Mouse (Mus musculus): Measurements from ENCODE around the gene Speg.

Gene Speg

DNA sequence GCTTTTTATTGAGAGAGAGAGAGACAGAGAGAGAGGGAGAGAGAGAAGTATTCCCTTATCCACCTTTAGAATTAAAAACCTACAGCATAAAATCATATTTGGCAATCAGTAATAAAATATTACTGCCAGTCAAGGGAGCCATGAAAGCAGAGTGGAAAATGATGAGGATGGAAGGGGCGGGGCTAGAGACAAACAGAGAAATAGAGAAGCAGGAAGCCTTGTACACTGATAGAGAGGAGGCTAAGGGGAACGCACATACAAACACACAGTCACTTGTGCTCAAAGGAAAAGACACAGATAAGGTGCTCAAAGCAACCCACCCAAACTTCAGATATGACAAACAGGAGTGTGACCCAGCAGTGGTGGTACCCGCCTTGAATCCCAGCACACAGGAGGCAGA lies 11.2 kb upstream of the Speg start:
- no peak for DNase-seq (ENCODE audit: inconsistent age in 2 of 2, low spot score in 1 of 2)

DNA sequence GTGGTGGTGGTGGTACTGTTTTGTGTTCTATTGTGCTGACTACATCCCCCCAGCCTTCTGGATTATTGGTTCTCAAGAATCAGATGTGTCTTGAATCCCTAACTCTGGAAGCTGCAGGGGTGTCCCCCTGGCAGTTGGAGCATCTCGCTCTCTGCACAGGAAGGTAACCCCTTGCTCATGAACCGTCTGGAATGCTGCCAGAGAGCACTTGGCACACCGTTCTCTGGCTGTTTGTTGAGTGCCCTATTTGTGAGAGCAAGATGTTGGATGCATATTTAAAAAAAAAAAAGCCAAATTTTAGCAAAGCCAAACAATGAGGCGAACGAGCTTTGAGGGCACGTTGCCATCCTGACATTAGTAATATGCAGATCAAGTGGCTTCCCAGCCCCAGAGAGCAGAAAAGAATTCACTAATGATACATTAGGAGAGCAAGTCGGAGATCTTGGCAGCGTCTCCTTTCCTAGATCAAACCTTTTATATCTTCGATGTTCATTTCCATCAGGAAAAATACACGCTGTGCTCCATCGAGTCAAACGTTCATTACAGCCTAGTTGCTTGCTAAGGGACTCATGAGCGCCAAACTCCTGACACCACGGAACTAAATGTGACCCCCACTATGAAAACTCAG lies 9.5 kb upstream of the Speg start:
- DNase-seq (ENCODE audit: inconsistent age in 2 of 2, low spot score in 1 of 2), result no peak

DNA sequence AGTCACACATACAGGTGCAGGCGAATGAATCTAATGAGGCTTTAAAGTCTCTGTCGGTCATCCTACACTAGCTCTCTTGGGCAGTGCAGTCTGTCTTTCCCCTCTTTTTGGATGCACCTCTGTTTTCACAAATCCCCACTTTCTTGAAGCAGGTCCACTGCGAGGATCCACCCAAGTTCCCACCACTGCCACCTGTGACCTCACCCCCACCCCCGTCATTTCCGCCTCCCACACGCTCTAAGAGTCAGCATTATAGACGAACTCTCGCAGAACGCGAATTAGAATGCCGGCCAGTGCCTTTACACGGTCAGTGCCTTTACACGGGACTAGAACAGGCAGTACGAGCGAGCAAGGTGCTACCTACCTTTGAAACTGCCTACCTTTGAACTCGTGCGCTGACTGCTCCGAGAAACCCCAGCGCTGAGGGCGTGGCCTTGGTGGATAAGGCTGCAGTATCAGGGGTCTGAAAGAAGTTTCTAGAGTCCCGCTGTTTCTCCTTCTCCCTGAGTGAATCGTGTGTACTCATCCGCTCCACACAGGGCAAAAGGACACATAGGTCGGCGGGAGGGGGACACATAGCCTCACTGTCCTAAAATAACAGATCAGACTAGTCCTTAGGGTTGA lies 5.6 kb upstream of the Speg start:
- no peak for DNase-seq (ENCODE audit: inconsistent age in 2 of 2, low spot score in 1 of 2)

DNA sequence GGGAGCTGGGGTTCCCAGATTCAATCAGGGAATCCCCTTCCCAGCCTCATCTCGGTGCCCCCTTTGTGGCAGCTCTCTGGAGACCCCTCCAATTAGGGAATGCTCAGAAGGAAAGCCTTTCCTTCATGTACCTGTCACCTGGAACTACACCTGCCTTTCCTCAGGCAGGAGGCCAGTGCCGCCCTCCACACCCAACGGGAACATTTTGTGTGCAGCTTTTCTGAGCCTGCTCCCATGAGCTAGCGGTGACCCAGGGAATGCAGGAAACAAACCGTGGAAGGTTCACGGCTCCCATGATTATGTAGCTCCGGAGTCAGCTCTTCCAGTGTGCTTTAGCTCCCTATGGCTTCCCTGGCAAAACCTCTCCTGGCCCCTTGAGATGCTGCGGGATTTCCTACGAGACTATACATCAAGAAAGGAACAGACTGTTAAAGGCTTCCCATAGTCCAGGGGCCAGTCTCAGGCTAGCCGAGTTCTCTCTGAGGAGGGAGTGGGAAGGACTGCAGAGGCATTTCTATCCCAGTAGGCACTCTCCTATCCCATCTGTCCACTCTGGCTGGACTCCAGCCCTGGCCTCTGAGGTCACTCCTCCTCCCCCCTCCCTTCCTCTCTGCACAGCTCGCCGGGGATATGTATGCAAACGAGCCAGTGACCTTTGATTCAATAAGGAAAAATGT lies 5.0 kb upstream of the Speg start:
- DNase-seq (ENCODE audit: inconsistent age in 2 of 2, low spot score in 1 of 2), result peak; percentile 68 to 87

DNA sequence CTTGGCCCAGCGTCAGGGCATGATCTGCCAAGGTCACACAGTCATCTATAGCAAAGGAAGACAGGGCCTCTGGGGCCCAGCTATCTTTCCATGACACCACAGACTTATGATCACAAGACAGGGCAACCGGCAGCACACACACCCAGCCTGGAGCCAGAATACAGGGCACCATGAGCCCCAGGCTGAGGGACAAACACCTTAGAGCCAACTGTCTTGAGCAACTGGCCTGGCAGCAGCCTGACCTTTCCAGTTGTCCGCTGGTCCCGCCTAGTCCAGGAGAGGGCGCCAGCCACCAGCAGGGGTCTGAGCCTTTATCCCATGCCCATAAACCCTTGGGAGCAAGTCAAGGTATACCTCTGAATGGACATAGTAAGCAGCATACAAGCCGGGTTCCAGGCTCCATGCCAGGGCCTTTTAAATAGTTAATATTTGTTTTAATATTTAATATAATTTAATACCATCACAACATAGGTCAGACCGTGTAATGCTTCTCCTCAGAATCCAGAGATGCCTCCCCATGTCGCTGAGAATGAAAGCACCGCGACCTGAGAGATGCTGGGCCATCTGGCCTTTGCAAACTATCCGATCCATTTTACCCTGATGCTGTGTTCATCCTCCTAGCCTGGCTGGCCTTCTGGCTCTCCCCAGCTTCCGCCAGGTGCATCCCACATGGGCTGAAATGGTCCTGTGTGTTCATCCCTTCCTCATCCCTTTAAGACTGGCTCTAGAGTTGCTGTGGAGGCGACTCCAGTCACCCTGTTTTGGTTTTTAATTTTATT lies 3.6 kb upstream of the Speg start:
- DNase-seq (ENCODE audit: inconsistent age in 2 of 2, low spot score in 1 of 2), result peak; percentile 58 to 88

DNA sequence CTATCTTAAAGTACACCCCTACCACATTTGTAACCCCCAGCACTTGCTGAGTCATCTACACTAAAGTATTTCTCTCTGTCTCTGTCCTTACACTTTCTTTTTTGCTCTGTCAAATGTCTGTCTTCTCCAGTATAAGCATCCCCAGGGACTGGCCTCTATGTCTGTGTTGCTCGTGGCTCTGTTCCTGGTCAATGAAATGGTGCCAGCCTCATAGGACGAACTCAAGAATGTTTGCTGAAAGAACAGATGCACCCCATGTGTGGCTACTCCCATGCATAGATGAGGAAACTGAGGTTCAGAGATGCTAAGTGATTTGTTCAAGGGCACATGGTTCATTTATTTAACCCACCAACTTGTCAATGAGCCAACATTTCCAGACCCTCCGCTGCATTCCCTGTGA lies 2.6 kb upstream of the Speg start:
- no peak for DNase-seq (ENCODE audit: inconsistent age in 2 of 2, low spot score in 1 of 2)

DNA sequence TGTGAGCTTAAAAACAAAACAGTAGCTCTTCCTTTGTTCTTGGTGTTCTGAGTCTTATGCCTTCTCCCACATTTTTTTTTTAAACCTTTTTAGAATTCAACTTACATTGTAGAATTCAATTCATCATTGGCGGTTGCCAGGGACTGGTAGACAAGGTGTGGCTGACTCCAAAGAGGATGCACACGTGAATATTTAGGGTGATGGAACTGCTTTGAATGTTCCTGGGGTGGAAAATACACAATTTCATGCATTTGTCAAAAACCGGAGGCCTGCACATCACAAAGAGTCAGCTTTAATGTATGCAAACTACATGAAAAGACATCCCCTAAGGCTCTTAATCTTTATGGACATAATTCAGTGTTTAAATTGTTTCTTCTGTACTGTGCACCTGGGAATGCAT lies 1.8 kb upstream of the Speg start:
- no peak for DNase-seq (ENCODE audit: inconsistent age in 2 of 2, low spot score in 1 of 2)

DNA sequence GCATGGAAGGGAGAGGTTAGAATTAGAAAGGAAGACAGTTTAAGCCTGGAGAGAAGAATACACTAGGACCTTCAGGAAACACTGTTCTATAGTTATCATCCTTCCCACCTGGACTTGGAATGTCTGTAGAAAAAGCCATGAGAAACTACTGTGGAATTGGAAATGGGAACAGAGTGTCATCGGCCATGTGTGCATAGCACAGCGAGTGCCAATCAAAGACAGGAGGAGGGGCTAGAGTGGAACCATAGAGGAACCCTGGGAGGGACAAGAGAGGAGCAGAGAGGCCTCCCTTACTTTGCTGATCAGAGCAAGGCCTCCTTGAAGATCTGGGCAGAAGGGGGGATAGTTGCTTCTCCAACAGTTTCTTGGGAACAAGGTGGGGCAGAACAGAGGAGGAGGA lies 4.1 kb downstream of the Speg start:
- no peak for DNase-seq (ENCODE audit: inconsistent age in 2 of 2, low spot score in 1 of 2)

DNA sequence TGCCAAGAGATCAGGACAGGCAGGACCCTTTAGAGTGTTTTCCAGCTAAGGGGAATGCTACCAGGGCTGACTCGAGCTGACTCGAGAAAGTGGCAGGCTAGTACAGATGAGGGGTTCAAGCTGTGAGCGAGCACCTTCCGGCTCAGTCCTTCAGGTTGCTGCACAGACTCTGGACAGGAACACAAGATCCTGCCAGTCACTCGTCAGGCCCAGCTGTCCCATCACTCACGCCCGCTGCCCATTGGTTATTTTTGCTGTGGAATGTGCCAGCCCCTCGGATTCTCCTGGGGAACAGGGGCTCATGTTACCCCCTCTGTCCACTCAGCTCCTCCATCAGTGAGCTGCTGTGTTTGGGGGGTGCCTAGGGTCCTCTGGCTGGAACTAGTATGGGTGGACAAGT lies 4.8 kb downstream of the Speg start:
- DNase-seq (ENCODE audit: inconsistent age in 2 of 2, low spot score in 1 of 2), result no peak

DNA sequence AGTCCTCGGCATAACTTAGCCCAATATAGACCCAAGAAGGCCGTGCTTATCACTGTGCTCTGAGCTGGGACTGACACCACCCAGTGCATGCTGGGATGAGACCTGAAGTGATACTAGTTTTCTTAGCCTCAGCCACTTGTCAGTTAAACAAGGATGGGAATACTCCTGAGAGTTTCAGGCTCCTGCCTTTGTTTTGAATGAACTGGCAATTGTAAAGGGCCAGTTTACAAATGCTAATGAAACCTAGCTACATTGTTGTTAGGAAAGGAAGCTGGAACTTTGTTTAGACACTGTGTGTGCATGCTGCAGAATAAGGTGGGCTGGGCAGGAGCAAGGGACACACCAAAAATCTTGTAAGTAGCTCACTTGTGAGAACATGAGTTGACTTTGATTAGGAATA lies 5.9 kb downstream of the Speg start:
- DNase-seq (ENCODE audit: inconsistent age in 2 of 2, low spot score in 1 of 2), result no peak

DNA sequence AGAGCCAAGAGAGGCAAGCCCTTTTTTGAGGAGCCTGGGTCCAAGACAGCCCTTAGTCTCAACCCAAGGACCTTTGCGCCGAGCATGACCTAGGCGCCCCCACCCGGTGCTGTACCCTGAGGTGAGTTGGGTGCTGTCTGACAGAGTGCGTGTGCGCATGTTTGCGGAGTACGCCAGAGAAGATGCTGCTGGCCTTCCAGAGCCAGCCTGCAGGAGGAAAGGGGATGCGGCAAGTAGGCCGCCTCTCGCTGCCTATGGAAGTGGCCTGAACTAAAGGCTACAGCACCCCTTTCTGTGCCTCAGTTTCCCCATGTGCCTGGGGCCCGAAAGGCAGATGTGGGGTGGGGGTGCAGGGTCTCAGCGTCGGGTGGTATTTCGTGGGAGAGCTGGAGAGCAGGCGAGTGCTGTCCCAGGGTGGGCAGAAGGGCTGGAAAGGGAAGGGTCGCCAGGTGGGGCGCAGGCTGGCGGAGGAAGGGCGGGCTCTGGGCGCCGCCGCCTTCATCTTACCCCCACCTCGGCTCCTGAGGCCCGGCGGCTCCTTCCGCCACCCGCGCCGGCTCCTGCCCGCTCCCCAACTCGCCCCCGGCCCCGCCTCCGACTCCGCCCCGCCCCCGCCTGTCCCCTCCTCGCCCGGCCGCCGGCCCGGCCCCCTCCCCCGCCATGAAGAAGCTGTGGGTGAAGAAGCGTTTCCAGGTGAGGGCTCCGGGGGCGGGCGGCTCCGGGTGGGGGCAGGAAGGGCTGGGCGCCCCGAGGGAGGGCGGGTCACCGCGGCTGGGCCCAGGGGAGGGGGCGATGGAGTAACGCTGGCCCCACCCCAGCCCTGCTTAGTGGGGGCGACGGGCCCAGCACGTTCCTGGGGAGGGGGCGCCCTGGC lies 6.6 kb downstream of the Speg start:
- DNase-seq (ENCODE audit: inconsistent age in 2 of 2, low spot score in 1 of 2), result peak; percentile 41 to 67

DNA sequence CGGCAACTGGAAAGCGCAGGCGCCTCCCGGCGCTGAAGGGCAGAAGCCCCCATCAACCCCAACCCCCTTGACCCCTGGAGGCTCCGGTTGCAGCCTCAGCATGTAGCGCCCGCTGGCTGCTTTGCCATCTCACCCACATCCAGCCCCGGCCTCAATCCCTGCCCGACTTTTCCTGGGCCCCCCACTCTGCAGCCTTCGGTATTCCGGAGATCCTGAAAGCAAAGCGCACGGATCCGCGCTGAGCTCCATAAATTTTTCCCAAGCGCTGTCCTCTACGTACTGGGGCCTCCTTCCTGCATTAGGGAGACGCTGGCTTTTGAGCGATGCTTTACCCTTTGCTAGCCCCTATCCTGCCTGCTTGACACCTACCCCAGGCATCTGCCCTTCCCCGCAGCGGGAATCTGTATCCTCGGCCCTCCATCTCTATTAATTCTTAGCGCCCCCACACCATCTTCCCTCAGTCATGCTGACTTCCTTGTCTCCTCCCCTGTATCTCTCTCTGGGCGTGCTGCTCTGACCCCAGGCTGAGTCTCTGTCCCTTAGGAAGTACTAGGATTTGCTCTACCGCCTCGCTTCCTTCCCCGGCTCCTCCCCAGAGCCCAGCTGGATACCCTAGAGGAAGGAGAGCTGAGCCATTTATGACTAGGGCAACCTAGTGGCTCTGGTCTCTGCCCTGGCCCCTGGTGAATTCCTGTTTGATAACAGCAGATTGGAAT lies 7.4 kb downstream of the Speg start:
- DNase-seq (ENCODE audit: inconsistent age in 2 of 2, low spot score in 1 of 2), result peak in 1 of 2 experiments; percentile 61

DNA sequence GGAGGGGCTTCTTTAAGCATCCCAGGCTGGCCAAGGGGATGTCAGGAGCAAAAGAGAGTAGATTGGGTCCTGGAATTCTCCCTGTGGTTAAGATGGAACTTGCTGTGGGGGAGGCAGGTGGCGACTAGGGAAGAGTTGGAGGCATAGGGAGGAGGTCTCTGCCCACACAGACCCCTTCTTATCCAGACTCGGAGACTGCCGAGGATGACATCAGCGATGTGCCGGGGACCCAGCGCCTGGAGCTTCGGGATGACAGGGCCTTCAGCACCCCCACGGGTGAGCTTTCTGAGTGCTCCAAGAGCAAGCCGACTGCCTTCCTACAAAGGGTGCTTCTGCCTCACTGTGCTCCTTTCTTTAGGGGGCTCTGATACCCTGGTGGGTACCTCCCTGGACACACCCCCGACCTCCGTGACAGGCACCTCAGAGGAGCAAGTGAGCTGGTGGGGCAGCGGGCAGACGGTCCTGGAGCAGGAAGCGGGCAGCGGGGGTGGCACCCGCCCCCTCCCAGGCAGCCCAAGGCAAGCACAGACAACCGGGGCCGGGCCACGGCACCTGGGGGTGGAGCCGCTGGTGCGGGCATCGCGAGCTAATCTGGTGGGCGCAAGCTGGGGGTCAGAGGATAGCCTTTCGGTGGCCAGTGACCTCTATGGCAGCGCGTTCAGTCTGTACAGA lies 9.5 kb downstream of the Speg start:
- DNase-seq (ENCODE audit: inconsistent age in 2 of 2, low spot score in 1 of 2), result no peak

DNA sequence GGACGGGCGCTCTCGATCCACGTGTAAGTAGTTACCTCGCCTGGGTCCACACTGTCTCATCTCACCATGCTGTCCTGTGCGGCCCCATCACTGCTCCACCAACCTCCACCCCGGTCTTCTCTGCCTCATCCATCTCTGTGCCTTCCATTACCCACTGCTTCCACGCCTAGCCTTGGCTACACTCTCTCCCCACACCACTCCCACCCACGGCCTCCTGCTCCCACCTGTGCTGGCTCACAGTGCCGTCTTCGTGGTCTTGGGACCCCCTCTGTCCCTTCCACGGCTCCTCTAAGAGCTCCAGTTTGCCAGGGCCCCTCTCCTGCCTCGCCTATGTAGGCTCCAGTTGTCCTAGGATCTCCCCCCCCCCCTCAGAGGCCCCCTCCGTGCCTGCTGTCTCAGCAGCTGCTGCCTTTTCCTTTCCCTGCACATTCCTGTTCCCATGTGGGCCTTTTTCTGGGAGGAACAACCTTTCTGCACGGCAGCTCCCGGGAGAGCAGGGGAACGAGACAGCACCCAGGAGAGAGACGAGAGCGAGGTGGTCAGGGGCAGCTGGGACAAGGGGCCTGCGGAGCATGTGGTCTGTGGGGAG lies 10.1 kb downstream of the Speg start:
- no peak for DNase-seq (ENCODE audit: inconsistent age in 2 of 2, low spot score in 1 of 2)

DNA sequence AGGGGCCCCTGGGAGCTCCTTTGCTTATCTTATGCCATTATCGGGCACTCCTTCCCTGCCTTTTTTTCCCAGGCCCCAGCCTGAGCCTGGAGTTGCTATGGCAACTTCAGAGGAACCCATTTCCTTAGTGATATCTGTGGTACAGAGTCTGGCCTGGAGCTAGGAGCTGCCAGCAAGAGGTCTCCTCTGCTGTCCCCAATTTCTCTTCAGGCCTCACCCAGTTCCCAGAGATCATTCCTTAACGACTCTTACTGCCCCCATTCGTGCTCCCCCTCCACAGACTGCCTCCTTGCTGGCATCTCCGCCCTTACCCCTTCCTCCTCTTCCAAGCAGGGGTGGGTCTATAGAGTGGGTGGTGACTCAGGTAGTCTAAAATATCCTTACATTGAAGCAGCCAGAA lies 11.1 kb downstream of the Speg start:
- no peak for DNase-seq (ENCODE audit: inconsistent age in 2 of 2, low spot score in 1 of 2)

DNA sequence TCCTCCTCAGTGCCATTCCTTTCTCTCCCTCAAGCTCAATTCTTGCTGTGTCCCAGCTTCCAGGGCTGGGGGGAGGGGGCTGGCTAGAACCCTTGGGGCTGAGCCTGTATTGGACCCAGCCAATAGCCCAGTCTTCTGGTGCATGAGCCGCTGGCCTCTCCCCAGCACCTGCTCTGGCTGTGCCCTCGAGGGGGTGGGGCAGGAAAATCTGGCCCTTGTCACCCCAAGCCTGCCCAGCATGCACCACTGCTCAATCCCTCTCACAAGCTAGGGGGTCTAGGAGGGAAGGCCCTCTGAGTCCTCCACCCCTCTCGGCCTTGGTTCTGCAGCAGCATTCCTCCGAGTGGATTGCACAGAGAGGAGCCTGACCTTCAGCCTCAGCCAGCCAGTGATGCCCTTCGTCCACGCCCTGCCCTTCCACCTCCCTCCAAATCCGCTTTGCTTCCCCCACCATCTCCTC lies 12.4 kb downstream of the Speg start:
- peak in 1 of 2 experiments; percentile 44 for DNase-seq (ENCODE audit: inconsistent age in 2 of 2, low spot score in 1 of 2)

DNA sequence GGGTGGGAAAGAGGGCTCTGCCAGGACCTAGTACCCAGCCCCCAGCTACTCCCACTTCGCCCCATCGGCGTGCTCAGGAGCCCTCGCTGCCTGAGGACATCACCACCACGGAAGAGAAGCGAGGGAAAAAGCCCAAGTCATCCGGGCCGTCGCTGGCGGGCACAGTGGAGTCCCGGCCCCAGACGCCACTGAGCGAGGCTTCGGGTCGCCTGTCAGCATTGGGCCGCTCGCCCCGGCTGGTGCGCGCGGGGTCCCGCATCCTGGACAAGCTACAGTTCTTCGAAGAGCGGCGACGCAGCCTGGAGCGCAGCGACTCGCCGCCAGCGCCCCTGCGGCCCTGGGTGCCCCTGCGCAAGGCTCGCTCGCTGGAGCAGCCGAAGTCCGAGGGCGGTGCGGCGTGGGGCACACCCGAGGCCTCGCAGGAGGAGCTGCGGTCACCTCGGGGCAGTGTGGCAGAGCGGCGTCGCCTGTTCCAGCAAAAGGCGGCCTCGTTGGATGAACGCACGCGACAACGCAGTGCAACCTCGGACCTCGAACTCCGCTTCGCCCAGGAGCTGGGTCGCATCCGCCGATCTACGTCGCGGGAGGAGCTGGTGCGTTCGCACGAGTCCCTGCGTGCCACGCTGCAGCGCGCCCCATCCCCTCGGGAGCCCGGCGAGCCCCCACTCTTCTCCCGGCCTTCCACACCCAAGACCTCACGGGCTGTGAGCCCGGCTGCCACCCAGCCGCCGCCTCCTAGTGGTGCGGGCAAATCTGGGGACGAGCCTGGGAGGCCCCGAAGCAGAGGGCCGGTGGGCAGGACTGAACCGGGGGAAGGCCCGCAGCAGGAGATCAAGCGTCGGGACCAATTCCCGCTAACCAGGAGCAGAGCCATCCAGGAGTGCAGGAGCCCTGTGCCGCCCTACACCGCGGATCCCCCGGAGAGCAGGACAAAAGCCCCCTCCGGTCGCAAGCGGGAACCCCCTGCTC lies 13.1 kb downstream of the Speg start:
- no peak for DNase-seq (ENCODE audit: inconsistent age in 2 of 2, low spot score in 1 of 2)

DNA sequence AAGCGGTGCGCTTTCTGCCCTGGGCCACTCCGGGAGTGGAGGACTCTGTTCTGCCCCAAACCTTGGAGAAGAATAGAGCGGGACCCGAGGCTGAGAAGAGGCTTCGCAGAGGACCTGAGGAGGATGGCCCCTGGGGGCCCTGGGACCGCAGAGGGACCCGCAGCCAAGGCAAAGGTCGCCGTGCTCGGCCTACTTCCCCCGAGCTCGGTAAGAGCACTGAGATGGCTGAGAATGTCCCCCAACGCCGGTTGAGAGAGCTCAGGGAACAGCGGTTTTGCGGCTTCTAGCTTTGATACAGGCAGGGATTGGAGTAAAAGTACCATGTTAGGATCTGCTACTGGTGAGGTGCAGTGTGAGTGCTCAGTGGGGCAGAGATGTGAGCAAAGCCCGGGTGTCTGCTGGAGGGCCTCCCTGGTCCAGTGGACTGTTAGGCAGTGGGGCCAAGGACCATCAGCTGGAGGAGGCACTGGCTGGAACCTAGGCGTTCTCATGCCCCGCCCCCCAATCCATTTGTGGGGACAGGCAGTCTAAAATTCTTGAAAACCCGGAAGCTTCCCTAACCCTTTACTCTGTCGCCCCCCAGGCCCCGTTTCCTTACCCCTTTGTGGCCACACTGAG lies 13.9 kb downstream of the Speg start:
- no peak for DNase-seq (ENCODE audit: inconsistent age in 2 of 2, low spot score in 1 of 2)
